ENCODE assay signal across 9 mouse cellular contexts in the genomic region with DNA sequence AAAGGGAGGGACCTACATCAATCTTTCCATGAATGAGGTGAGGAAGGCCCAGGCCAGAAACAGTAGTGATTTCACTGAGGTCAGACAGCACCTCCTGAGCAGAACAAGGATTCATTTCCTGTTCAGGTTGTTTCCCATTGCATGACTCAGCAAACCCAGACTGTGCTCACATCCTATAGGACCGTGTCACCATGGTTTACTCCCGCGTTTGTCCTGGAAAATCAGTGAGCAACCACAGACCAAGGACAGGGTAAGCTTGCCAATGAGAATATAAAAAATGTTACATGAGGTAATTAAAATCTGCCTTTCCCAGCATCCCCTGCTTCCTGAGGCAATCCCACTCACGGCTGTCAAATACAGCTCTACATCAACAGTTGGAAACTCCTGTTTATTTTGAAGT.
DNase-seq lines count a peak whose midpoint lies in the region; ATAC-seq and TF ChIP-seq lines count a peak whose summit lies in the region.
"Had no signal": no experiment of that assay in that cellular context is flagged by ENCODE, and none has a peak within 500 bp of the region (broad histone marks: within the 10 kb centered on the region; RNA-seq: fewer than 3 reads in every experiment).

No protein-coding gene starts in this region.

- 40% methylated on average over 4 of the region's 4 CpGs for whole genome bisulfite sequencing in kidney, adult 2 months
- 53% methylated on average over 4 of the region's 4 CpGs for WGBS in embryonic facial prominence, embryonic 14.5 days
- 81% methylated on average over 4 of the region's 4 CpGs for WGBS in forebrain, embryonic 15.5 days

- no peak for TF ChIP-seq CTCF in kidney, adult 2 months (conservative IDR thresholded peaks at IDR 0.05; ENCODE audit: insufficient read depth, insufficient read length, low read depth, low read length)

- no peaks in the 10 kb centered on the region for H3K36me3 ChIP-seq in kidney, adult 2 months (ENCODE audit: control insufficient read depth, insufficient read depth, low read length)
- no peaks in the 10 kb centered on the region for H3K36me3 ChIP-seq in embryonic facial prominence, embryonic 14.5 days (ENCODE audit: control insufficient read depth, insufficient read depth, low read length)
- no peaks in the 10 kb centered on the region for H3K36me3 ChIP-seq in forebrain, embryonic 15.5 days
- H3K36me3 ChIP-seq: neural tube, embryonic 13.5 days had no signal

- TF ChIP-seq POLR2A in kidney, adult 2 months (IDR thresholded peaks at IDR 0.05; ENCODE audit: low read depth, low read length): no peak

- intact Hi-C loops in left cerebral cortex, postnatal 36 days (cut with DNase I): no loop called here

- no peak for ATAC-seq in embryonic facial prominence, embryonic 14.5 days (ENCODE audit: low read depth)
- no peak for ATAC-seq in forebrain, embryonic 15.5 days (replicated peaks)

- DNase-seq in kidney, adult 2 months: peak; percentile 20
- DNase-seq in kidney, adult 11 months: no peak
- DNase-seq in ES-CJ7 (ENCODE audit: low read depth, low spot score): peak; percentile 34
- DNase-seq in embryonic facial prominence, embryonic 14.5 days (ENCODE audit: low spot score): peak; percentile 22
- DNase-seq in left cerebral cortex, postnatal 36 days (ENCODE audit: low spot score in 2 of 2): peak; percentile 15 to 25
- no peak for DNase-seq in cerebellum, adult 9-10 months
- no peak for DNase-seq in Muller cell, postnatal 12 days (ENCODE audit: inconsistent ontology term)

- peaks cover 5% of the 10 kb centered on the region for H3K4me1 ChIP-seq in kidney, adult 2 months (ENCODE audit: control insufficient read depth, insufficient read depth, low read length)
- H3K4me1 ChIP-seq in embryonic facial prominence, embryonic 14.5 days (ENCODE audit: control insufficient read depth, insufficient read depth, low read length): no peaks in the 10 kb centered on the region
- H3K4me1 ChIP-seq in forebrain, embryonic 15.5 days: no peaks in the 10 kb centered on the region
- H3K4me1 ChIP-seq: neural tube, embryonic 13.5 days had no signal

- no peak overlapping the region for H3K9ac ChIP-seq in embryonic facial prominence, embryonic 14.5 days (ENCODE audit: low read depth, low read length)
- no peak overlapping the region for H3K9ac ChIP-seq in forebrain, embryonic 15.5 days (replicated peaks)
- H3K9ac ChIP-seq: neural tube, embryonic 13.5 days had no signal

- no peak overlapping the region for H3K4me3 ChIP-seq in kidney, adult 2 months (ENCODE audit: insufficient read depth, low read depth, low read length)
- no peak overlapping the region for H3K4me3 ChIP-seq in embryonic facial prominence, embryonic 14.5 days (ENCODE audit: low read depth, low read length)
- no peak overlapping the region for H3K4me3 ChIP-seq in forebrain, embryonic 15.5 days
- H3K4me3 ChIP-seq: neural tube, embryonic 13.5 days had no signal

- H3K9me3 ChIP-seq in embryonic facial prominence, embryonic 14.5 days (ENCODE audit: control insufficient read depth, low read length): 0 out of 2 replicates have a peak, but pooled peaks cover 6% of the 10 kb centered on the region
- no peaks in the 10 kb centered on the region for H3K9me3 ChIP-seq in forebrain, embryonic 15.5 days
- H3K9me3 ChIP-seq: neural tube, embryonic 13.5 days had no signal

- peak overlapping the region; percentile 4; the same call in 1 of the 2 replicates for H3K27ac ChIP-seq in kidney, adult 2 months (ENCODE audit: insufficient read depth, low read depth, low read length)
- H3K27ac ChIP-seq in embryonic facial prominence, embryonic 14.5 days (replicated peaks; ENCODE audit: low read depth, low read length): no peak overlapping the region
- H3K27ac ChIP-seq in forebrain, embryonic 15.5 days (replicated peaks): no peak overlapping the region
- H3K27ac ChIP-seq: neural tube, embryonic 13.5 days had no signal

- no peak overlapping the region for H3K4me2 ChIP-seq in embryonic facial prominence, embryonic 14.5 days (ENCODE audit: low read depth, low read length)
- no peak overlapping the region for H3K4me2 ChIP-seq in forebrain, embryonic 15.5 days (replicated peaks)
- H3K4me2 ChIP-seq: neural tube, embryonic 13.5 days had no signal

- no peaks in the 10 kb centered on the region for H3K27me3 ChIP-seq in kidney, adult 2 months (replicated peaks; ENCODE audit: control insufficient read depth, insufficient read depth, low read length)
- H3K27me3 ChIP-seq in embryonic facial prominence, embryonic 14.5 days (replicated peaks; ENCODE audit: control insufficient read depth, insufficient read depth, low read length): no peaks in the 10 kb centered on the region
- H3K27me3 ChIP-seq in forebrain, embryonic 15.5 days: no peaks in the 10 kb centered on the region
- H3K27me3 ChIP-seq: neural tube, embryonic 13.5 days had no signal

Comparison
In these comparisons a context has a peak if more than half of its experiments do, and no peak if none do; other contexts are left out.
1. DNase-seq: peak in kidney, adult 2 months (single experiment), ES-CJ7 (single experiment), embryonic facial prominence, embryonic 14.5 days (single experiment) and left cerebral cortex, postnatal 36 days (2 of 2); none in kidney, adult 11 months (single experiment), cerebellum, adult 9-10 months (single experiment) and Muller cell, postnatal 12 days (single experiment).